Mouse (Mus musculus): Measurements from ENCODE around the gene Ubr3. TPM values are rescaled to one million over a fixed set of nuclear protein-coding genes. Genes with fewer than 3 reads are reported as not detected.

The Ubr3 gene
- polyA plus RNA-seq, 1 experiment from 2014 or later = 18.1 TPM

- Histone ChIP-seq H3K36me3 (replicated peaks; ENCODE audit: control insufficient read depth, insufficient read depth, low read depth, low read length) (no peaks in the 10 kb centered on the region), H3K9me3 (replicated peaks; ENCODE audit: control insufficient read depth, low read length) (no peaks in the 10 kb centered on the region), H3K4me3 (ENCODE audit: low read depth, low read length) (no peak overlapping the region), H3K27ac (replicated peaks; ENCODE audit: low read depth, low read length) (no peak overlapping the region), H3K4me2 (ENCODE audit: low read depth, low read length) (no peak overlapping the region), H3K4me1 (ENCODE audit: control insufficient read depth, insufficient read depth, low read length) (no peaks in the 10 kb centered on the region), H3K9ac (replicated peaks; ENCODE audit: low read length) (no peak overlapping the region), H3K27me3 (ENCODE audit: control insufficient read depth, insufficient read depth, low read length) (no peaks in the 10 kb centered on the region)
- WGBS = 43% methylated on average over 6 of the region's 6 CpGs
- no peak for DNase-seq (ENCODE audit: low spot score)
- ATAC-seq (replicated peaks; ENCODE audit: insufficient number of reproducible peaks, low FRiP score, low TSS enrichment, low read depth) = no peak
Measured at GRCm38 (mm10) chr2:70044466-70044865, 147.4 kb downstream of the Ubr3 start.

DNA sequence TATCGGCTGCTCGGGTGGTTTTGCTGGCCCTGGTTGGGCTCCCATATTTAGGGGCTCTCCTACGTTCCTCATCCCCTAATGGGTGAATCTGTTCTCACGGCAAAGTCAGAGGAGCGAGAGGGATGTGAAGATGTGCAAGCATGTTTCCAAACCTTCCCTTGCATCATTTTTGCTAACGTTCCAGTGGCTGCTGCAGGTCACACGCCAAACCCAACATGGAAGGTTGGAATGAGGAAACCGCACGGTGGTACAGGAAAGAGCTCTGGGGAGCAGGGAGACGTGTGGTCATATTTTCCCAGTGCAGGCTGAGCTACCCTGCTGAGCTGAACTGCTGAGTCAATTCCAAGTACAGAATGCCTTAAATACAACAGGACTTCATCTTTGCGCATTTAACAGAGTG, 150.8 kb downstream of the Ubr3 start:
- Histone ChIP-seq H3K27me3 (ENCODE audit: control insufficient read depth, insufficient read depth, low read length) (no peaks in the 10 kb centered on the region), H3K9me3 (replicated peaks; ENCODE audit: control insufficient read depth, low read length) (no peaks in the 10 kb centered on the region), H3K36me3 (replicated peaks; ENCODE audit: control insufficient read depth, insufficient read depth, low read depth, low read length) (no peaks in the 10 kb centered on the region), H3K27ac (replicated peaks; ENCODE audit: low read depth, low read length) (no peak overlapping the region), H3K4me1 (ENCODE audit: control insufficient read depth, insufficient read depth, low read length) (no peaks in the 10 kb centered on the region), H3K9ac (replicated peaks; ENCODE audit: low read length) (no peak overlapping the region), H3K4me3 (ENCODE audit: low read depth, low read length) (no peak overlapping the region), H3K4me2 (ENCODE audit: low read depth, low read length) (no peak overlapping the region)
- ATAC-seq (replicated peaks; ENCODE audit: insufficient number of reproducible peaks, low FRiP score, low TSS enrichment, low read depth) (no peak), DNase-seq (ENCODE audit: low spot score) (no peak)
- WGBS = 89% methylated on average over 11 of the region's 11 CpGs

- ATAC-seq (replicated peaks; ENCODE audit: insufficient number of reproducible peaks, low FRiP score, low TSS enrichment, low read depth) (no peak), DNase-seq (ENCODE audit: low spot score) (no peak)
- 86% methylated on average over 9 of the region's 9 CpGs for WGBS
- Histone ChIP-seq H3K9me3 (replicated peaks; ENCODE audit: control insufficient read depth, low read length) (no peaks in the 10 kb centered on the region), H3K9ac (replicated peaks; ENCODE audit: low read length) (no peak overlapping the region), H3K4me3 (ENCODE audit: low read depth, low read length) (no peak overlapping the region), H3K27ac (replicated peaks; ENCODE audit: low read depth, low read length) (no peak overlapping the region), H3K27me3 (ENCODE audit: control insufficient read depth, insufficient read depth, low read length) (no peaks in the 10 kb centered on the region), H3K4me2 (ENCODE audit: low read depth, low read length) (no peak overlapping the region), H3K36me3 (replicated peaks; ENCODE audit: control insufficient read depth, insufficient read depth, low read depth, low read length) (no peaks in the 10 kb centered on the region), H3K4me1 (ENCODE audit: control insufficient read depth, insufficient read depth, low read length) (no peaks in the 10 kb centered on the region)
Measured at GRCm38 (mm10) chr2:70053803-70054202, 156.8 kb downstream of the Ubr3 start.

- no peaks in the 10 kb centered on the region for H3K27me3 ChIP-seq (ENCODE audit: control insufficient read depth, insufficient read depth, low read length)
- H3K9ac ChIP-seq (replicated peaks; ENCODE audit: low read length) = no peak overlapping the region
- no peak for ATAC-seq (replicated peaks; ENCODE audit: insufficient number of reproducible peaks, low FRiP score, low TSS enrichment, low read depth)
- no peaks in the 10 kb centered on the region for H3K36me3 ChIP-seq (replicated peaks; ENCODE audit: control insufficient read depth, insufficient read depth, low read depth, low read length)
- no peaks in the 10 kb centered on the region for H3K4me1 ChIP-seq (ENCODE audit: control insufficient read depth, insufficient read depth, low read length)
- WGBS = 96% methylated on average over 4 of the region's 4 CpGs
- no peaks in the 10 kb centered on the region for H3K9me3 ChIP-seq (replicated peaks; ENCODE audit: control insufficient read depth, low read length)
- H3K27ac ChIP-seq (replicated peaks; ENCODE audit: low read depth, low read length) = no peak overlapping the region
- H3K4me2 ChIP-seq (ENCODE audit: low read depth, low read length) = no peak overlapping the region
- H3K4me3 ChIP-seq (ENCODE audit: low read depth, low read length) = no peak overlapping the region
- no peak for DNase-seq (ENCODE audit: low spot score)
Measured at GRCm38 (mm10) chr2:70058201-70058600, 161.2 kb downstream of the Ubr3 start.

DNA sequence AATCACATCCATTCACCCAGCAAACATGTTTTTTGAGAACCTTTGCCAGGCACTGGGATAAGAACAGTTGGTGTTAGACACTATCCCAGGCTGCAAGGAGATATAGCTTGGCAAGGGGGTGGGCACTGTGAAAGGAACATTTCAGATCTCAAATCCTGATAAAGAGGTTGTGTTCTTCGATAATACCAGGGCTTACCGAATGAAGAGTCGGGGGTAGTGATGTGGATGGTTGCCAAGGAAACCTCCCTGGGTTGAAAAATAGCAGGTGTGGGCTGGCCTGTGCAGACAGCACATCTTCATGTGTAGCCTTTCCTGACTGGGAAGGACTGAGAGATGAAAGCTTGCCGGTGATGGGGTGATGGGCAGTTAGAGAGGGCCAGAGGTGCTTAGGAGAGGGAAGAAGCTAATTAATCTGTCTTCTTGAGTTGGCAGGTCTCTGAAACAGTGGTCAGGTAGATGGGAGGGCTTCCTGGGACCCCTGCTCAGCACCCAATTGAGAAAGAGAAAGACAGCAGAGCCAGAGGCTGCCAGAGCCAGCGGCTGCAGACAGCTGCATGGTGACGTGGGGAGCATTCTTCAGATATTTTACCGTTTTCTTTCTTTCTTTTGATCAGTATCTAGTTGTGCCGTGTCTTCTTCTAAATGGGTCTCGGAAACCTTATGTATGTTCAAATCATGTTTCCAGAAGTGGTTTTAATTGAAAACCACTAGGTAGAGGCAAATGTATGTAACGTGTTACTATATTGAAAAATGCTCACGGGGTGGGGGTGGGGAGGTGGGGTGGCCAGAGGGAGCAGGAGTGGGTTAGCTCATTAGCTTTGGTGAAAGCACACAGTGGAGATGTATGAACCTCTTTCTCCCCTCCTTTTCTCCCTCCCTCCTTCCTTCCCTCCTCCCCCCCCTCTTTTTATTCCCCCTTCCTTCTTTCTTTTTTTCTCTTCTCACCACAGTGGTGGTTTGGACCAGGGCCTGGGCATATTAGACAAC, 163.6 kb downstream of the Ubr3 start:
- Histone ChIP-seq H3K9ac (replicated peaks; ENCODE audit: low read length) (no peak overlapping the region), H3K27ac (replicated peaks; ENCODE audit: low read depth, low read length) (no peak overlapping the region)

DNA sequence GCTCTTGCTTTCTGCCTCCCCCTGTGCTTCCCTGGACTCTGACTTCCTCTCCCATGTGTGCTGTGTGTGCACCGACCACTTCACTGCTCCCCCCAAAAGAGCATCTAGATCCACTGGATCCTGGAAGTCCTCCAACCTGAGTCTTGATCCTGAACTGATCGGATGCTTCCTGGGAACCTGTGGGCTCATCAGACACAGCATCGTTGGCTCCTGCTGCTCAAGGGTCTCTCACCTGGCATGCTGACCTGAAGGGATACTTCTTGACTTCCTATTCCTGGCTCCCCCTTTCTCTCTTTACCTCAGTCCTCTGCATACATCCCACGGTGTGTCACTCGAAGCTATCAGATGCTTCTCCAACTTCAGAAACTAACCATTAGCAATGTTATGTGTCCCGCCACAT, 168.1 kb downstream of the Ubr3 start:
- Histone ChIP-seq H3K4me1 (ENCODE audit: control insufficient read depth, insufficient read depth, low read length) (no peaks in the 10 kb centered on the region), H3K27ac (replicated peaks; ENCODE audit: low read depth, low read length) (no peak overlapping the region)

More for the DNA sequence above, 163.6 kb downstream of the Ubr3 start:
- no peaks in the 10 kb centered on the region for H3K27me3 ChIP-seq (ENCODE audit: control insufficient read depth, insufficient read depth, low read length)
- ATAC-seq (replicated peaks; ENCODE audit: insufficient number of reproducible peaks, low FRiP score, low TSS enrichment, low read depth) (no peak), DNase-seq (ENCODE audit: low spot score) (peak; percentile 40)
- 59% methylated on average over 11 of the region's 11 CpGs for WGBS
- H3K9me3 ChIP-seq (replicated peaks; ENCODE audit: control insufficient read depth, low read length) = no peaks in the 10 kb centered on the region
- H3K4me2 ChIP-seq (ENCODE audit: low read depth, low read length) = no peak overlapping the region
- H3K4me3 ChIP-seq (ENCODE audit: low read depth, low read length) = no peak overlapping the region
- H3K36me3 ChIP-seq (replicated peaks; ENCODE audit: control insufficient read depth, insufficient read depth, low read depth, low read length) = no peaks in the 10 kb centered on the region
- H3K4me1 ChIP-seq (ENCODE audit: control insufficient read depth, insufficient read depth, low read length) = no peaks in the 10 kb centered on the region

GRCm38 (mm10) chr2:70065729-70066300, 168.8 kb downstream of the Ubr3 start:
- Histone ChIP-seq H3K4me2 (ENCODE audit: low read depth, low read length) (no peak overlapping the region), H3K27ac (replicated peaks; ENCODE audit: low read depth, low read length) (no peak overlapping the region), H3K36me3 (replicated peaks; ENCODE audit: control insufficient read depth, insufficient read depth, low read depth, low read length) (no peaks in the 10 kb centered on the region), H3K27me3 (ENCODE audit: control insufficient read depth, insufficient read depth, low read length) (no peaks in the 10 kb centered on the region), H3K4me1 (ENCODE audit: control insufficient read depth, insufficient read depth, low read length) (no peaks in the 10 kb centered on the region), H3K9me3 (replicated peaks; ENCODE audit: control insufficient read depth, low read length) (no peaks in the 10 kb centered on the region), H3K9ac (replicated peaks; ENCODE audit: low read length) (no peak overlapping the region), H3K4me3 (ENCODE audit: low read depth, low read length) (no peak overlapping the region)
- ATAC-seq (replicated peaks; ENCODE audit: insufficient number of reproducible peaks, low FRiP score, low TSS enrichment, low read depth) (no peak), DNase-seq (ENCODE audit: low spot score) (peak; percentile 3)
- WGBS = 67% methylated on average over 7 of the region's 7 CpGs

More for the DNA sequence above, 168.1 kb downstream of the Ubr3 start:
- 86% methylated on average over 6 of the region's 6 CpGs for WGBS
- no peak overlapping the region for H3K9ac ChIP-seq (replicated peaks; ENCODE audit: low read length)
- no peaks in the 10 kb centered on the region for H3K36me3 ChIP-seq (replicated peaks; ENCODE audit: control insufficient read depth, insufficient read depth, low read depth, low read length)
- H3K9me3 ChIP-seq (replicated peaks; ENCODE audit: control insufficient read depth, low read length) = no peaks in the 10 kb centered on the region
- H3K4me2 ChIP-seq (ENCODE audit: low read depth, low read length) = no peak overlapping the region
- no peak for ATAC-seq (replicated peaks; ENCODE audit: insufficient number of reproducible peaks, low FRiP score, low TSS enrichment, low read depth)
- no peak overlapping the region for H3K4me3 ChIP-seq (ENCODE audit: low read depth, low read length)
- DNase-seq (ENCODE audit: low spot score) = no peak
- no peaks in the 10 kb centered on the region for H3K27me3 ChIP-seq (ENCODE audit: control insufficient read depth, insufficient read depth, low read length)
